In genomic region chr7:141026097-141026739, GRCm38 (mm10) we compare ENCODE assay signal across 8 mouse cellular contexts. TPM values are rescaled to one million over a fixed set of nuclear protein-coding genes. Genes with fewer than 3 reads are reported as not detected.
DNase-seq lines count a peak whose midpoint lies in the region; ATAC-seq lines count a peak whose summit lies in the region.

No protein-coding gene starts in this region.

- H3K9me3 ChIP-seq in lung, embryonic 16.5 days (ENCODE audit: control insufficient read depth, low read length), result no peaks in the 10 kb centered on the region
- no peaks in the 10 kb centered on the region for H3K9me3 ChIP-seq in embryonic facial prominence, embryonic 15.5 days (replicated peaks)
- H3K9me3 ChIP-seq in liver, embryonic 15.5 days (replicated peaks), result no peaks in the 10 kb centered on the region
- no peaks in the 10 kb centered on the region for H3K9me3 ChIP-seq in stomach, embryonic 14.5 days (ENCODE audit: control insufficient read depth, low read depth, low read length)
- no peaks in the 10 kb centered on the region for H3K9me3 ChIP-seq in intestine, embryonic 15.5 days

- H3K27me3 ChIP-seq in lung, embryonic 16.5 days (ENCODE audit: control insufficient read depth, insufficient read depth, low read depth, low read length), result no peaks in the 10 kb centered on the region
- no peaks in the 10 kb centered on the region for H3K27me3 ChIP-seq in embryonic facial prominence, embryonic 15.5 days
- H3K27me3 ChIP-seq in liver, embryonic 15.5 days, result no peaks in the 10 kb centered on the region
- H3K27me3 ChIP-seq in stomach, embryonic 14.5 days (ENCODE audit: control insufficient read depth, insufficient read depth, low read length), result no peaks in the 10 kb centered on the region
- no peaks in the 10 kb centered on the region for H3K27me3 ChIP-seq in intestine, embryonic 15.5 days (replicated peaks)

- DNase-seq in lung, postnatal 10 days, result no peak
- DNase-seq in thymus, postnatal 36 days, result no peak
- no peak for DNase-seq in layer of hippocampus, adult 9-11 months

- no peak overlapping the region for H3K4me2 ChIP-seq in lung, embryonic 16.5 days (ENCODE audit: low read depth, low read length)
- no peak overlapping the region for H3K4me2 ChIP-seq in embryonic facial prominence, embryonic 15.5 days (replicated peaks)
- H3K4me2 ChIP-seq in liver, embryonic 15.5 days, result no peak overlapping the region
- no peak overlapping the region for H3K4me2 ChIP-seq in stomach, embryonic 14.5 days (replicated peaks; ENCODE audit: low read depth, low read length)
- no peak overlapping the region for H3K4me2 ChIP-seq in intestine, embryonic 15.5 days (replicated peaks)

- ATAC-seq in lung, embryonic 16.5 days (ENCODE audit: low read depth), result no peak
- no peak for ATAC-seq in embryonic facial prominence, embryonic 15.5 days (ENCODE audit: insufficient number of reproducible peaks, low FRiP score, low TSS enrichment, low read depth)
- no peak for ATAC-seq in liver, embryonic 15.5 days (ENCODE audit: insufficient read depth)
- ATAC-seq in stomach, embryonic 14.5 days (ENCODE audit: insufficient number of reproducible peaks, insufficient read depth, low FRiP score, low read depth), result no peak
- no peak for ATAC-seq in intestine, embryonic 15.5 days

- no peaks in the 10 kb centered on the region; the same call in 1 of the 2 replicates for H3K4me1 ChIP-seq in lung, embryonic 16.5 days (replicated peaks; ENCODE audit: control insufficient read depth, insufficient read depth, low read length)
- H3K4me1 ChIP-seq in embryonic facial prominence, embryonic 15.5 days, result no peaks in the 10 kb centered on the region
- peaks cover 31% of the 10 kb centered on the region for H3K4me1 ChIP-seq in liver, embryonic 15.5 days (replicated peaks)
- H3K4me1 ChIP-seq in stomach, embryonic 14.5 days (ENCODE audit: control insufficient read depth, insufficient read depth, low read length), result 0 out of 2 replicates have a peak, but pooled peaks cover 9% of the 10 kb centered on the region
- no peaks in the 10 kb centered on the region for H3K4me1 ChIP-seq in intestine, embryonic 15.5 days (replicated peaks)

- no peak overlapping the region for H3K9ac ChIP-seq in lung, embryonic 16.5 days (ENCODE audit: low read length)
- H3K9ac ChIP-seq in embryonic facial prominence, embryonic 15.5 days, result no peak overlapping the region
- H3K9ac ChIP-seq in liver, embryonic 15.5 days, result no peak overlapping the region
- H3K9ac ChIP-seq in stomach, embryonic 14.5 days (replicated peaks; ENCODE audit: low read depth, low read length), result no peak overlapping the region
- no peak overlapping the region for H3K9ac ChIP-seq in intestine, embryonic 15.5 days

- no peaks in the 10 kb centered on the region for H3K36me3 ChIP-seq in lung, embryonic 16.5 days (ENCODE audit: control insufficient read depth, insufficient read depth, low read length)
- H3K36me3 ChIP-seq in embryonic facial prominence, embryonic 15.5 days, result no peaks in the 10 kb centered on the region
- no peaks in the 10 kb centered on the region for H3K36me3 ChIP-seq in liver, embryonic 15.5 days (replicated peaks)
- H3K36me3 ChIP-seq in stomach, embryonic 14.5 days (ENCODE audit: control insufficient read depth, insufficient read depth, low read length), result no peaks in the 10 kb centered on the region
- H3K36me3 ChIP-seq in intestine, embryonic 15.5 days, result no peaks in the 10 kb centered on the region

- no peak overlapping the region for H3K4me3 ChIP-seq in lung, embryonic 16.5 days (ENCODE audit: low read length)
- no peak overlapping the region for H3K4me3 ChIP-seq in embryonic facial prominence, embryonic 15.5 days (replicated peaks)
- no peak overlapping the region for H3K4me3 ChIP-seq in liver, embryonic 15.5 days (replicated peaks)
- H3K4me3 ChIP-seq in stomach, embryonic 14.5 days (ENCODE audit: low read depth, low read length), result no peak overlapping the region
- H3K4me3 ChIP-seq in intestine, embryonic 15.5 days (replicated peaks), result no peak overlapping the region

- WGBS in lung, embryonic 16.5 days, result 43% methylated on average over 6 of the region's 6 CpGs
- WGBS in embryonic facial prominence, embryonic 15.5 days, result 50% methylated on average over 6 of the region's 6 CpGs
- WGBS in liver, embryonic 15.5 days (ENCODE audit: insufficient replicate concordance), result 73% methylated on average over 6 of the region's 6 CpGs
- 45% methylated on average over 6 of the region's 6 CpGs for WGBS in stomach, embryonic 14.5 days
- 44% methylated on average over 6 of the region's 6 CpGs for WGBS in intestine, embryonic 15.5 days

- H3K27ac ChIP-seq in lung, embryonic 16.5 days (ENCODE audit: low read length), result peak overlapping the region; percentile 78
- H3K27ac ChIP-seq in embryonic facial prominence, embryonic 15.5 days (replicated peaks), result peak overlapping the region; percentile 17
- H3K27ac ChIP-seq in liver, embryonic 15.5 days (replicated peaks), result 0 out of 2 replicates have a peak overlapping the region, but pooled peaks have one; percentile 29
- peak overlapping the region; percentile 39; the same call in 1 of the 2 replicates for H3K27ac ChIP-seq in stomach, embryonic 14.5 days (ENCODE audit: low read length)
- no peak overlapping the region for H3K27ac ChIP-seq in intestine, embryonic 15.5 days

RNA-seq across cellular contexts. Expression of gene Gm17387, which starts 2.7 kb away (rescaled TPM):
- polyA plus RNA-seq in lung, embryonic 16.5 days (2015; fragmentation: Nextera tagmentation; extraction: Ambion mirVana), result not detected in 2 replicates
- not detected in 2 replicates for polyA plus RNA-seq in embryonic facial prominence, embryonic 15.5 days (2015; fragmentation: Nextera tagmentation; extraction: Ambion mirVana)
- polyA plus RNA-seq in liver, embryonic 15.5 days (2015; fragmentation: Nextera tagmentation; extraction: Ambion mirVana), result not detected in 2 replicates
- polyA plus RNA-seq in stomach, embryonic 14.5 days (2014; fragmentation: Nextera tagmentation; extraction: Ambion mirVana), result not detected in 2 replicates
- polyA plus RNA-seq in intestine, embryonic 15.5 days (2015; fragmentation: Nextera tagmentation; extraction: Ambion mirVana), result not detected in 2 replicates

RNA-seq across cellular contexts. Expression of gene Ifitm6, which starts 8.5 kb away (rescaled TPM):
- 1.5 and 1.8 TPM in 2 replicates for polyA plus RNA-seq in lung, embryonic 16.5 days (2015; fragmentation: Nextera tagmentation; extraction: Ambion mirVana)
- polyA plus RNA-seq in embryonic facial prominence, embryonic 15.5 days (2015; fragmentation: Nextera tagmentation; extraction: Ambion mirVana), result 2.7 and 2.8 TPM in 2 replicates
- polyA plus RNA-seq in liver, embryonic 15.5 days (2015; fragmentation: Nextera tagmentation; extraction: Ambion mirVana), result 23.2 and 25.7 TPM in 2 replicates
- 2.6 TPM in 1 of 2 replicates, not detected in the other for polyA plus RNA-seq in stomach, embryonic 14.5 days (2014; fragmentation: Nextera tagmentation; extraction: Ambion mirVana)
- 1.6 and 3.6 TPM in 2 replicates for polyA plus RNA-seq in intestine, embryonic 15.5 days (2015; fragmentation: Nextera tagmentation; extraction: Ambion mirVana)

RNA-seq across cellular contexts. Expression of gene Ifitm3, which starts 15.6 kb away (rescaled TPM):
- polyA plus RNA-seq in lung, embryonic 16.5 days (2015; fragmentation: Nextera tagmentation; extraction: Ambion mirVana), result 262 and 316 TPM in 2 replicates
- polyA plus RNA-seq in embryonic facial prominence, embryonic 15.5 days (2015; fragmentation: Nextera tagmentation; extraction: Ambion mirVana), result 197 and 204 TPM in 2 replicates
- 84.9 and 98.1 TPM in 2 replicates for polyA plus RNA-seq in liver, embryonic 15.5 days (2015; fragmentation: Nextera tagmentation; extraction: Ambion mirVana)
- polyA plus RNA-seq in stomach, embryonic 14.5 days (2014; fragmentation: Nextera tagmentation; extraction: Ambion mirVana), result 347 and 377 TPM in 2 replicates
- polyA plus RNA-seq in intestine, embryonic 15.5 days (2015; fragmentation: Nextera tagmentation; extraction: Ambion mirVana), result 255 and 288 TPM in 2 replicates

RNA-seq across cellular contexts. Expression of gene B4galnt4, which starts 34.7 kb away (rescaled TPM):
- polyA plus RNA-seq in lung, embryonic 16.5 days (2015; fragmentation: Nextera tagmentation; extraction: Ambion mirVana), result 3.2 and 3.8 TPM in 2 replicates
- 12.0 and 15.1 TPM in 2 replicates for polyA plus RNA-seq in embryonic facial prominence, embryonic 15.5 days (2015; fragmentation: Nextera tagmentation; extraction: Ambion mirVana)
- polyA plus RNA-seq in liver, embryonic 15.5 days (2015; fragmentation: Nextera tagmentation; extraction: Ambion mirVana), result 0.45 and 0.46 TPM in 2 replicates
- polyA plus RNA-seq in stomach, embryonic 14.5 days (2014; fragmentation: Nextera tagmentation; extraction: Ambion mirVana), result 8.6 and 10.3 TPM in 2 replicates
- 7.9 and 10.7 TPM in 2 replicates for polyA plus RNA-seq in intestine, embryonic 15.5 days (2015; fragmentation: Nextera tagmentation; extraction: Ambion mirVana)

RNA-seq across cellular contexts. Expression of gene Pkp3, which starts 51.8 kb away (rescaled TPM):
- 16.6 and 18.5 TPM in 2 replicates for polyA plus RNA-seq in lung, embryonic 16.5 days (2015; fragmentation: Nextera tagmentation; extraction: Ambion mirVana)
- 115 and 118 TPM in 2 replicates for polyA plus RNA-seq in embryonic facial prominence, embryonic 15.5 days (2015; fragmentation: Nextera tagmentation; extraction: Ambion mirVana)
- 0.54 and 0.84 TPM in 2 replicates for polyA plus RNA-seq in liver, embryonic 15.5 days (2015; fragmentation: Nextera tagmentation; extraction: Ambion mirVana)
- polyA plus RNA-seq in stomach, embryonic 14.5 days (2014; fragmentation: Nextera tagmentation; extraction: Ambion mirVana), result 20.2 and 21.1 TPM in 2 replicates
- polyA plus RNA-seq in intestine, embryonic 15.5 days (2015; fragmentation: Nextera tagmentation; extraction: Ambion mirVana), result 24.6 and 26.1 TPM in 2 replicates
